Mouse (Mus musculus) lung, postnatal 0 days (tissue): ENCODE data around the gene Ror1. TPM values are rescaled to one million over a fixed set of nuclear protein-coding genes. Genes with fewer than 3 reads are reported as not detected.

ENCODE experiments used
- ATAC-seq: fragments of 200-750 bp; cut with Nextera tagmentation; 2 replicates; pipeline ENCODE4 v1.8.0; 2017; ENCODE audit warnings: moderate library complexity
- DNase-seq: peaks from one replicate; pipeline ENCODE4 v3.0.0-alpha.2; 2016; ENCODE audit warnings: low spot score
- H3K27ac ChIP-seq: fragments of 300-500 bp; sonication (generic); 2 replicates; pipeline ENCODE4 v1.5.1; 2014; ENCODE audit warnings: antibody characterized with exemption, mild to moderate bottlenecking, low read length, mixed read lengths
- H3K27me3 ChIP-seq: fragments of 300-500 bp; sonication (generic); replicated peaks from 2 replicates; pipeline ENCODE4 v1.6.1; 2014; ENCODE audit warnings: low read length, mixed read lengths; ENCODE audit not compliant: insufficient read depth
- H3K36me3 ChIP-seq: fragments of 300-500 bp; sonication (generic); 2 replicates; pipeline ENCODE4 v1.6.1; 2014; ENCODE audit warnings: low read length, mixed read lengths; ENCODE audit not compliant: insufficient read depth
- H3K4me1 ChIP-seq: fragments of 300-500 bp; sonication (generic); 2 replicates; pipeline ENCODE4 v1.6.1; 2014; ENCODE audit warnings: antibody characterized with exemption, low read depth, low read length, mixed read lengths; ENCODE audit not compliant: insufficient read depth
- H3K4me2 ChIP-seq: fragments of 300-500 bp; sonication (generic); replicated peaks from 2 replicates; pipeline ENCODE4 v1.6.1; 2014; ENCODE audit warnings: low read depth, mild to moderate bottlenecking, low read length, moderate library complexity, mixed read lengths
- H3K4me3 ChIP-seq: fragments of 300-500 bp; sonication (generic); 2 replicates; pipeline ENCODE4 v1.5.1; 2014; ENCODE audit warnings: low read depth, low read length
- H3K9ac ChIP-seq: fragments of 300-500 bp; sonication (generic); replicated peaks from 2 replicates; pipeline ENCODE4 v1.6.1; 2014; ENCODE audit warnings: low read depth, mild to moderate bottlenecking
- H3K9me3 ChIP-seq: fragments of 300-500 bp; sonication (generic); 2 replicates; pipeline ENCODE4 v1.6.1; 2016; ENCODE audit warnings: low read length, mixed read lengths
- CTCF ChIP-seq: IDR thresholded peaks from 2 replicates; pipeline ENCODE4 v1.5.1; 2016; ENCODE audit warnings: antibody characterized with exemption, mild to moderate bottlenecking
- EP300 ChIP-seq: IDR thresholded peaks from 2 replicates; pipeline ENCODE4 v1.6.1; 2016; ENCODE audit warnings: antibody characterized with exemption, mild to moderate bottlenecking, control low read depth
- WGBS: fragments of 180-500 bp; shearing (Covaris S2); extraction: QIAGEN DNeasy Blood & Tissue Kit; methylation state at CpG from one replicate; pipeline ENCODE4 v1.1.7; 2014; 5-methylcytosine and 5-hydroxymethylcytosine counted together
- polyA plus RNA-seq: library from polyadenylated mRNA; unstranded; fragments of >200 nt; fragmentation: Nextera tagmentation; extraction: Ambion mirVana; gene quantifications from 2 replicates; pipeline ENCODE4 v1.2.1, GENCODE M21; 2015

Ror1 gene
- polyA plus RNA-seq = 5.5 and 6.2 TPM in 2 replicates

GRCm38 (mm10) chr4:100095685-100096595 is at the start of gene Ror1:
Gene Ror1, plus strand, starts transcription at chr4:100095791.
- peak within 1 kb of the TSS; percentile 58 for H3K9ac ChIP-seq
- ATAC-seq = peak; percentile 90
- WGBS = under 1% methylated on average over 58 of the region's 76 CpGs

GRCm38 (mm10) chr4:100047066-100047465 is 48.5 kb upstream of the Ror1 start:
- Histone ChIP-seq H3K9me3 (no peaks in the 10 kb centered on the region), H3K36me3 (no peaks in the 10 kb centered on the region), H3K27me3 (no peaks in the 10 kb centered on the region), H3K9ac (no peak overlapping the region), H3K27ac (no peak overlapping the region), H3K4me3 (no peak overlapping the region), H3K4me2 (no peak overlapping the region), H3K4me1 (no peaks in the 10 kb centered on the region; the same call in 1 of the 2 replicates)
- TF ChIP-seq EP300 = no peak
- no peak for TF ChIP-seq CTCF
- ATAC-seq = no peak
- 62% methylated on average over 6 of the region's 6 CpGs for WGBS
- no peak for DNase-seq

More at GRCm38 (mm10) chr4:100095685-100096595, at the start of gene Ror1:
- DNase-seq = peak; percentile 90
- no peaks in the 10 kb centered on the region for H3K27me3 ChIP-seq
- H3K27ac ChIP-seq = peak within 1 kb of the TSS; percentile 77
- H3K4me2 ChIP-seq = peak within 1 kb of the TSS; percentile 83
- no peaks in the 10 kb centered on the region for H3K4me1 ChIP-seq
- no peaks in the 10 kb centered on the region for H3K36me3 ChIP-seq
- TF ChIP-seq CTCF (peak; percentile 83), EP300 (no peak)
- H3K9me3 ChIP-seq = no peaks in the 10 kb centered on the region
- H3K4me3 ChIP-seq = peak within 1 kb of the TSS; percentile 71

GRCm38 (mm10) chr4:100048351-100048950 is 47.1 kb upstream of the Ror1 start:
- Histone ChIP-seq H3K36me3 (no peaks in the 10 kb centered on the region), H3K4me1 (no peaks in the 10 kb centered on the region), H3K9me3 (no peaks in the 10 kb centered on the region), H3K4me2 (no peak overlapping the region), H3K4me3 (no peak overlapping the region), H3K27me3 (no peaks in the 10 kb centered on the region), H3K27ac (no peak overlapping the region), H3K9ac (no peak overlapping the region)
- DNase-seq = peak; percentile 28
- no peak for TF ChIP-seq EP300
- TF ChIP-seq CTCF = no peak
- peak; percentile 45 for ATAC-seq
- 44% methylated on average over 7 of the region's 7 CpGs for WGBS

GRCm38 (mm10) chr4:100051767-100052166 is 43.8 kb upstream of the Ror1 start:
- DNase-seq (no peak), ATAC-seq (no peak)
- no peaks in the 10 kb centered on the region for H3K27me3 ChIP-seq
- no peaks in the 10 kb centered on the region for H3K4me1 ChIP-seq
- H3K9ac ChIP-seq = no peak overlapping the region
- H3K9me3 ChIP-seq = no peaks in the 10 kb centered on the region
- TF ChIP-seq EP300 = no peak
- TF ChIP-seq CTCF = no peak
- H3K36me3 ChIP-seq = no peaks in the 10 kb centered on the region
- no peak overlapping the region for H3K27ac ChIP-seq
- no peak overlapping the region for H3K4me2 ChIP-seq
- no peak overlapping the region for H3K4me3 ChIP-seq

GRCm38 (mm10) chr4:100052258-100052657 is 43.3 kb upstream of the Ror1 start:
- Histone ChIP-seq H3K9ac (no peak overlapping the region), H3K4me2 (no peak overlapping the region), H3K4me1 (no peaks in the 10 kb centered on the region), H3K9me3 (no peaks in the 10 kb centered on the region), H3K36me3 (no peaks in the 10 kb centered on the region), H3K4me3 (no peak overlapping the region), H3K27ac (no peak overlapping the region), H3K27me3 (no peaks in the 10 kb centered on the region)
- ATAC-seq (no peak), DNase-seq (no peak)
- TF ChIP-seq EP300 (no peak), CTCF (no peak)
- WGBS = 70% methylated on average over 3 of the region's 3 CpGs

GRCm38 (mm10) chr4:100056046-100056445 is 39.5 kb upstream of the Ror1 start:
- TF ChIP-seq EP300 (no peak), CTCF (no peak)
- H3K27ac ChIP-seq = no peak overlapping the region
- 59% methylated on average over 9 of the region's 9 CpGs for WGBS

More at GRCm38 (mm10) chr4:100056046-100056445, 39.5 kb upstream of the Ror1 start:
- no peaks in the 10 kb centered on the region for H3K4me1 ChIP-seq
- H3K9ac ChIP-seq = no peak overlapping the region
- no peaks in the 10 kb centered on the region for H3K36me3 ChIP-seq
- H3K9me3 ChIP-seq = no peaks in the 10 kb centered on the region
- ATAC-seq = no peak
- H3K4me3 ChIP-seq = no peak overlapping the region
- DNase-seq = no peak
- H3K4me2 ChIP-seq = no peak overlapping the region
- no peaks in the 10 kb centered on the region for H3K27me3 ChIP-seq
